Mouse (Mus musculus) retina, postnatal 1 day (tissue): ENCODE results near the gene Ppm1h.

Experiments
- DNase-seq: peaks from one replicate; pipeline ENCODE4 v3.0.0-alpha.2; 2012

Ppm1h gene

GRCm38 (mm10) chr10:122770987-122771386, 92.4 kb downstream of the Ppm1h start:
- DNase-seq, result no peak

- no peak for DNase-seq
Measured at GRCm38 (mm10) chr10:122774169-122774568, 95.6 kb downstream of the Ppm1h start.

- no peak for DNase-seq
Measured at GRCm38 (mm10) chr10:122777436-122777835, 98.9 kb downstream of the Ppm1h start.

GRCm38 (mm10) chr10:122777939-122778655, 99.5 kb downstream of the Ppm1h start:
- DNase-seq, result no peak

- DNase-seq, result peak; percentile 55
Measured at GRCm38 (mm10) chr10:122779351-122779750, 100.8 kb downstream of the Ppm1h start.

- peak; percentile 71 for DNase-seq
Measured at GRCm38 (mm10) chr10:122782755-122783154, 104.2 kb downstream of the Ppm1h start.

GRCm38 (mm10) chr10:122789648-122790170, 111.1 kb downstream of the Ppm1h start:
- peak; percentile 56 for DNase-seq

- peak; percentile 63 for DNase-seq
Measured at GRCm38 (mm10) chr10:122792021-122792966, 113.7 kb downstream of the Ppm1h start.

- DNase-seq, result no peak
Measured at GRCm38 (mm10) chr10:122793193-122793592, 114.6 kb downstream of the Ppm1h start.

- peak; percentile 88 for DNase-seq
Measured at GRCm38 (mm10) chr10:122794187-122794850, 115.8 kb downstream of the Ppm1h start.

GRCm38 (mm10) chr10:122797955-122798354, 119.4 kb downstream of the Ppm1h start:
- no peak for DNase-seq

GRCm38 (mm10) chr10:122800003-122800731, 121.6 kb downstream of the Ppm1h start:
- no peak for DNase-seq

- no peak for DNase-seq
Measured at GRCm38 (mm10) chr10:122800732-122801110, 122.2 kb downstream of the Ppm1h start.

GRCm38 (mm10) chr10:122802218-122802617, 123.7 kb downstream of the Ppm1h start:
- DNase-seq, result peak; percentile 60

- DNase-seq, result peak; percentile 90
Measured at GRCm38 (mm10) chr10:122802901-122803300, 124.3 kb downstream of the Ppm1h start.

- peak; percentile 88 for DNase-seq
Measured at GRCm38 (mm10) chr10:122803906-122804305, 125.3 kb downstream of the Ppm1h start.

- DNase-seq, result no peak
Measured at GRCm38 (mm10) chr10:122805866-122806265, 127.3 kb downstream of the Ppm1h start.

- DNase-seq, result peak; percentile 92
Measured at GRCm38 (mm10) chr10:122807127-122808105, 128.9 kb downstream of the Ppm1h start.

GRCm38 (mm10) chr10:122808186-122808585, 129.6 kb downstream of the Ppm1h start:
- DNase-seq, result no peak

- DNase-seq, result no peak
Measured at GRCm38 (mm10) chr10:122809851-122810250, 131.3 kb downstream of the Ppm1h start.

- peak; percentile 92 for DNase-seq
Measured at GRCm38 (mm10) chr10:122815094-122815493, 136.5 kb downstream of the Ppm1h start.
